Mouse (Mus musculus) brain, embryonic 14.5 days (tissue): ENCODE data around the gene Cers6.

Experiments used
- CTCF ChIP-seq: fragments of 200-500 bp; IDR thresholded peaks from 2 replicates; pipeline ENCODE4 v1.5.1; 2012; ENCODE audit warnings: inconsistent platforms, mild to moderate bottlenecking, moderate library complexity, borderline replicate concordance; ENCODE audit not compliant: insufficient read depth, insufficient read length; ENCODE audit errors: extremely low read depth
- POLR2A ChIP-seq: fragments of 200-500 bp; IDR thresholded peaks from 2 replicates; pipeline ENCODE4 v1.6.1; 2012; ENCODE audit warnings: mild to moderate bottlenecking, inconsistent platforms, borderline replicate concordance; ENCODE audit not compliant: poor library complexity, insufficient read depth, insufficient read length, severe bottlenecking; ENCODE audit errors: extremely low read depth

GRCm38 (mm10) chr2:68944898-68945297 lies 83.7 kb downstream of the Cers6 start:
- TF ChIP-seq POLR2A: no peak
- TF ChIP-seq CTCF: no peak
